Mouse (Mus musculus) neural tube, embryonic 14.5 days (tissue): ENCODE measurements around the gene Gm128. TPM values are rescaled to one million over a fixed set of nuclear protein-coding genes. Genes with fewer than 3 reads are reported as not detected.
A peak's percentile ranks its signal among the peaks of the same experiment; 100 is the strongest.
"Not testable (repeated sequence)": the region's sequence is repeated elsewhere in the genome, so short reads cannot be mapped to it uniquely, and the experiment has no call there.

Experiments used
- ATAC-seq: fragments of 200-750 bp; cut with Nextera tagmentation; 2 replicates; pipeline ENCODE4 v1.8.0; 2017; ENCODE audit warnings: low read depth, mild to moderate bottlenecking, moderate TSS enrichment, moderate library complexity
- H3K27ac ChIP-seq: fragments of 300-500 bp; sonication (generic); 2 replicates; pipeline ENCODE4 v1.5.1; 2014; ENCODE audit warnings: low read depth, mild to moderate bottlenecking, control low read depth, low read length, moderate library complexity, mixed read lengths
- H3K27me3 ChIP-seq: fragments of 300-500 bp; sonication (generic); 2 replicates; pipeline ENCODE4 v1.6.1; 2014; ENCODE audit warnings: low read length; ENCODE audit not compliant: control insufficient read depth, insufficient read depth
- H3K36me3 ChIP-seq: fragments of 300-500 bp; sonication (generic); 2 replicates; pipeline ENCODE4 v1.6.1; 2014; ENCODE audit warnings: low read length, mixed read lengths; ENCODE audit not compliant: control insufficient read depth, insufficient read depth
- H3K4me1 ChIP-seq: fragments of 300-500 bp; sonication (generic); 2 replicates; pipeline ENCODE4 v1.6.1; 2014; ENCODE audit warnings: low read length; ENCODE audit not compliant: control insufficient read depth, insufficient read depth
- H3K4me2 ChIP-seq: fragments of 300-500 bp; sonication (generic); 2 replicates; pipeline ENCODE4 v1.6.1; 2014; ENCODE audit warnings: mild to moderate bottlenecking, low read depth, low read length, control low read depth
- H3K4me3 ChIP-seq: fragments of 300-500 bp; sonication (generic); 2 replicates; pipeline ENCODE4 v1.5.1; 2014; ENCODE audit warnings: low read depth, low read length, control low read depth, mixed read lengths
- H3K9ac ChIP-seq: fragments of 300-500 bp; sonication (generic); replicated peaks from 2 replicates; pipeline ENCODE4 v1.6.1; 2014; ENCODE audit warnings: low read depth, mild to moderate bottlenecking, control low read depth, low read length, mixed read lengths
- H3K9me3 ChIP-seq: fragments of 300-500 bp; sonication (generic); 2 replicates; pipeline ENCODE4 v1.6.1; 2016; ENCODE audit warnings: low read length; ENCODE audit not compliant: control insufficient read depth
- WGBS: fragments of 180-500 bp; shearing (Covaris S2); extraction: QIAGEN DNeasy Blood & Tissue Kit; methylation state at CpG from one replicate; pipeline ENCODE4 v1.1.7; 2014; 5-methylcytosine and 5-hydroxymethylcytosine counted together
- polyA plus RNA-seq: library from polyadenylated mRNA; unstranded; fragments of >200 nt; fragmentation: Nextera tagmentation; extraction: Ambion mirVana; gene quantifications from 2 replicates; pipeline ENCODE4 v1.2.1, GENCODE M21; 2014

The Gm128 gene
- polyA plus RNA-seq, 1 experiment from 2014 or later = 0.23 TPM

DNA sequence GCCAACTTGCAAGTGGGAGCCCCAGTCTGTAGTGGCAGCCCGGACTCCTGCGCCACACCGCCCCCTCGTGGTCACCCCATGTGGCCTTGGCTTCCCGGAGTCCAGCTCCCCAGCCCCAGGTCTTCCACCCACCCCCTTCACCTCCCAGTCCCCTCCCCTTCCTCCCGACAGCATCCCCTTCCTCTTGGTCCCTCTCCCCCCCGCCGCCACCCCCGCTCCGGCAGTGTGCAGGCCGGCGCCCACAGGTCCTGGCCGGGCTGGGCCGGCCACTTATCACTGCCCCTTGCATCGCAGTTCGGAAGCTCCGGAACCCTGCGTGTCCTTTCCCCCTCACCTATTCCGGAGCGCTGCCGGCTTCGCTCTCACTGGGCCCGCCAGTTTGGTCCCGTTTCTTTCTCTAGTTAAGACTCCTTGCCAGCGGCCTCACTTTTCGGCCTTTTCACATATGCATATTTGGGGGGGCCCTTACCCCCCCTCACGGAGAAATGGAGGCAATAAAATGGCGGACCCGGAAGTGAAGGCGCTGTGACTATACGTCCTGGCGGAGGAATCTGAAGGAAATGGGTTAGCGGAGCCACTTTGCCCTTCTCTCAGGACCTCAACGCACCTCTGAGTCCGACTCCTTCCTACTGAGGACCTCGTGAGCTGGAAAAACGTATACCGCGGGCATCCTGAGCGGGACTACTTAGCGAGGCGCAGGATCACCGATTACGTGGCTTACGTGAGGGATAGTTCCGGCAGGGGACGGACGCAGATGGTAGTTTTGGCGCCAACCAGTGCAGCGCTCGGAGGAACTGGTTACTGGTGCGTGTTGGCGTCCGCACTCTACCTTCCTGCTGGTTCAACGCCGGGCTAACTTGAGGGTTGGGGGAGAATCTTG is 23.9 kb downstream of the Gm128 start, which contains the start of gene Gabpb2:
Gabpb2 (minus strand) TSS at position 662 of the 880 bp plus-strand sequence.
- H3K4me1 ChIP-seq = no peaks in the 10 kb centered on the region
- peak within 1 kb of the TSS; percentile 82 for H3K27ac ChIP-seq
- H3K4me3 ChIP-seq = peak within 1 kb of the TSS; percentile 42
- H3K9me3 ChIP-seq = no peaks in the 10 kb centered on the region
- under 1% methylated on average over 56 of the region's 56 CpGs for WGBS
- peak within 1 kb of the TSS; percentile 41 for H3K4me2 ChIP-seq
- H3K27me3 ChIP-seq = no peaks in the 10 kb centered on the region
- peak within 1 kb of the TSS; percentile 53 for H3K9ac ChIP-seq
- ATAC-seq = peak; percentile 88
- H3K36me3 ChIP-seq = peaks cover 11% of the 10 kb centered on the region; the same call in 1 of the 2 replicates

DNA sequence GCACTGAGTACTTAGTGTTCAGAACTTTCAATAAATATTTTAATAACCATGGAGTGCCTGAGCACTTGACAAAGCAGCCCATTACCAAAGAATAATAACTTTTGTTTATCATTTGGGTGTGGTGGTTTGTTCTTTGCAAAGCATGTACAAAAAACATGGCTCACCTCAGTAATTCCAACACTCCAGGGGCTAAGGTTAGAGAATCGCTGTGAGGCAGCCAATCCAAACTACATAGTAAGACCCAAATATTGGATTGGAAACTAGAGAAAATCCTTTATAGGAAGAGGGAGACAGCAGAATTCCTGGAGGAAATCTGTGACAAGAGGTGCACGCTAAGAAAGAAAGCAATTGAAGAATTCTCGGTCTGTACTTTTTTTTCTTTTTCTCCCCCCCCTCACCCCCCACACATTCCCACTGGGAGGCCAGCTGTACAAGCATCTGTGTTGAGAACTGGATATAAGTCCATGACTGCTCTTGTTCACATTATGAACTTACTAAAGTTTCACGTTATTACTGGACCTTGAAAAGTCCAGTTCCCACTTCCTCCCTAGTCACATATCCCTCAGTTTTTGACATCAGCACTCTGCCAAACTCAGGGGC is 24.6 kb downstream of the Gm128 start:
- H3K27ac ChIP-seq = peak overlapping the region; percentile 82; the same call in 1 of the 2 replicates
- H3K27me3 ChIP-seq = no peaks in the 10 kb centered on the region
- 22% methylated on average over 4 of the region's 4 CpGs for WGBS
- H3K9ac ChIP-seq = peak overlapping the region; percentile 53; the same call in 1 of the 2 replicates
- peak overlapping the region; percentile 42 for H3K4me3 ChIP-seq
- H3K36me3 ChIP-seq = peaks cover 11% of the 10 kb centered on the region; the same call in 1 of the 2 replicates
- ATAC-seq = no peak
- H3K4me2 ChIP-seq = peak overlapping the region; percentile 41
- no peaks in the 10 kb centered on the region for H3K9me3 ChIP-seq
- H3K4me1 ChIP-seq = no peaks in the 10 kb centered on the region

DNA sequence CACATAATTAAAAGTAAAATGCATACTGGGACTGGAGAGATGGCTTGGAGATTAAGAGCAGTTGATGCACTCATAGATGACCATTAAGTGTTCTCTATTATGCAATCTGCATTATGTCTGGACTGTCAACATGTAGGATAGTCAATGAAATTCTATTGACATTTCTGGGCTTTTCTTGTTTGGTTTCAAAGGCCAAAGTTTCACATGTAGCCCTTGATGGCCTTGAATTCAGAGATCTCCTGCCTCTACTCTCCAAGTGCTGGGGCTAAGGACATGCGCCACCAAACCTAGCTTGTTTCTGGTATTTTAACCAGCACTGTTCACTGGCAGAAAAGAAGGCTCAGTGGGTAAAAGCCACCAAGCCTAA is 27.8 kb downstream of the Gm128 start:
- WGBS = 100% methylated on average over 1 of the region's 1 CpGs
- Histone ChIP-seq H3K9me3 (no peaks in the 10 kb centered on the region), H3K4me2 (no peak overlapping the region), H3K36me3 (no peaks in the 10 kb centered on the region), H3K4me3 (no peak overlapping the region), H3K27me3 (no peaks in the 10 kb centered on the region), H3K9ac (no peak overlapping the region), H3K4me1 (no peaks in the 10 kb centered on the region), H3K27ac (no peak overlapping the region)
- no peak for ATAC-seq

DNA sequence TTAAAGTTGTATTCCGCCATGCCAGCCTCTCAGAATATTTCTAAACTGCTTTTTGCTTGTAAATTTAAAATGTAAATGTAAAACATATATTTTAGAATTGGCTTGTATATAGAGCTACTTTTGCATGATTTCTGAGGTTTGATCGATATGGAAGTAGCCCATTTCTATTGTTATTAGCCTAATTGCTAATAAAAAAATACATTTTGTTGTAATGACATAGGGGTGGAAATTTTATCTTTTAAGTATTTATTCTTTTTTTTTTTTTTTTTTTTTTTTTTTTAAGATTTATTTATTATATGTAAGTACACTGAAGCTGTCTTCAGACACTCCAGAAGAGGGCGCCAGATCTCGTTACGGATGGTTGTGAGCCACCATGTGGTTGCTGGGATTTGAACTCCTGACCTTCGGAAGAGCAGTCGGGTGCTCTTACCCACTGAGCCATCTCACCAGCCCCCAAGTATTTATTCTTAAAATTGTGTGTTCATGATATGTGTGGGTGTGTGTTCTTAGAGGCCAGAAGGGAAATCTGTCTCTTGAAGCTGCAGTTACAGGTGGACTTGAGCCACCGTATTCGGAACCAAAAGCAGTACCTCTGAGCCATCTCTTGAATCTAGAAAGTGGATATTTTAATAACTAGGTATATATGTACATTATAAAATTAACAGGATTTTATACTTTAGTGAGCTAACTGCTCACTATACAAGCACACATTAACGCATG is 28.3 kb downstream of the Gm128 start:
- not testable (repeated sequence) for ATAC-seq, H3K4me3 ChIP-seq, H3K27ac ChIP-seq, H3K9me3 ChIP-seq, H3K36me3 ChIP-seq, H3K9ac ChIP-seq, H3K4me2 ChIP-seq, H3K27me3 ChIP-seq, H3K4me1 ChIP-seq
- 97% methylated on average over 7 of the region's 10 CpGs for WGBS

DNA sequence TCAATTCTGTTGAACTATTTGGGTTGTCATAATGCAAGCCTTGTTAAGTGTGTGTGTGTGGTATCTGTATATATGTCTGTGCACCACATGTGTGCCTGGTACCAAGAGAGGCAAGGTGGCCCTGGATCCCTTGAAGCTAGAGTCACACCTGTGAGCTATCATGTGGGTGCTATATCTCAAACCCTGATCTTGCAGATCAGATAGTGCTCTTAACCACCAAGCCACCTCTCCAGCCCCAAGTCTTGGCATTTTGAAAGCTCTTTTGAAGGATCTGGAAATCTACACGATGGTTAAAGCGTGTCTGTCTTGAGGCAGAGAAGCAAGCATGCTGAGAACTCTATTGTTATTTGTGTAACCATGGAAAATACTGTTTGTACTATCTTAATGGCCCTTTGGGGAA is 30.8 kb downstream of the Gm128 start:
- no peak overlapping the region for H3K4me2 ChIP-seq
- no peaks in the 10 kb centered on the region for H3K9me3 ChIP-seq
- no peak overlapping the region for H3K27ac ChIP-seq
- no peak overlapping the region for H3K9ac ChIP-seq
- peaks cover 9% of the 10 kb centered on the region; the same call in 1 of the 2 replicates for H3K36me3 ChIP-seq
- 52% methylated on average over 2 of the region's 2 CpGs for WGBS
- H3K27me3 ChIP-seq = no peaks in the 10 kb centered on the region
- no peak overlapping the region for H3K4me3 ChIP-seq
- H3K4me1 ChIP-seq = no peaks in the 10 kb centered on the region
- no peak for ATAC-seq

DNA sequence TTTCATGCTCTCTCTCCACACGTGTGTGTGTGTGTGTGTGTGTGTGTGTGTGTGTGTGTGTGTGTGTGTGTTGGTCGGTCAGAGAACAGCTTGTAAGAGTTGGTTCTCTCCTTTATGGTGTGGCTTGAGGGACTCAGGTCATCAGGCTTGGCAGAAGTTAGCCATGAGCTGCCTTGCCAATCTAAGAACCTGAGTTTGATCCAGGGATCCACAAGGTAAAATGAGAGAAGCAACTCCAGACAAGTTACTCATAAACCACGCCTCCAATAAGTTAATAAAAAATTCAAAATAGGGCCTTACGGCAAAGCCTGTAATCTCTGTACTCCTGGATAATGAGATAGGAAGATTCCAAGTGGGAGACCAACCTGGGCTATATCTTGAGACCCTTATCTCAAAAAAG is 33.1 kb downstream of the Gm128 start:
- H3K4me2 ChIP-seq = no peak overlapping the region
- ATAC-seq = no peak

GRCm38 (mm10) chr3:95203880-95204279 is 37.5 kb downstream of the Gm128 start:
- Histone ChIP-seq H3K4me1 (no peaks in the 10 kb centered on the region), H3K9ac (no peak overlapping the region), H3K4me2 (no peak overlapping the region), H3K27ac (no peak overlapping the region), H3K4me3 (no peak overlapping the region), H3K9me3 (no peaks in the 10 kb centered on the region), H3K36me3 (peaks cover 33% of the 10 kb centered on the region), H3K27me3 (no peaks in the 10 kb centered on the region)
- 92% methylated on average over 6 of the region's 6 CpGs for WGBS
- no peak for ATAC-seq

More for the DNA sequence above, 33.1 kb downstream of the Gm128 start:
- Histone ChIP-seq H3K27me3 (no peaks in the 10 kb centered on the region), H3K9ac (no peak overlapping the region), H3K27ac (no peak overlapping the region), H3K36me3 (peaks cover 17% of the 10 kb centered on the region; the same call in 1 of the 2 replicates), H3K4me1 (no peaks in the 10 kb centered on the region), H3K4me3 (no peak overlapping the region), H3K9me3 (no peaks in the 10 kb centered on the region)
- WGBS = 90% methylated on average over 4 of the region's 4 CpGs

DNA sequence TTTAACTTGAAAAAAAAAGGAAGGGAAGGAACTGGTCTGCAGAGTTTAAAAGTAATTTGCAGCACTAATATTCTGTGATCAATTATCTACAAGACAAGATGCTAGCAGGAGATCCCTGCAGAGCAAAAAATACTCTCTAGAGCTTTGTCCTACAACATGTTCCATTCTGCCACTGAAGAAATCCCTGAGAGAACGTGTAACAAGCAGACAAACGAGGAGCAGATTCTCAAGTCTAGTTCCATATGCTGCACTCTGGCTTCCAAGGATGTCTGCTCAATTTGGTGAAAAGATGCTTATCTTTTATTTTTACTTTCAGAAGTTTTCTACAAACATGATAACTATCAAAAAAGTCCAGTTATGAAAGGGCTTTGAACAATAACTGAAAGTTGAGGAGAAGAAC is 40.8 kb downstream of the Gm128 start:
- peaks cover 30% of the 10 kb centered on the region for H3K36me3 ChIP-seq
- WGBS = 84% methylated on average over 2 of the region's 2 CpGs
- no peak for ATAC-seq
- no peaks in the 10 kb centered on the region for H3K4me1 ChIP-seq
- H3K4me2 ChIP-seq = no peak overlapping the region
- no peak overlapping the region for H3K4me3 ChIP-seq
- no peak overlapping the region for H3K27ac ChIP-seq
- no peaks in the 10 kb centered on the region for H3K27me3 ChIP-seq
- no peak overlapping the region for H3K9ac ChIP-seq
- no peaks in the 10 kb centered on the region for H3K9me3 ChIP-seq
